ENCODE assay signal across 21 mouse cellular contexts in the genomic region with DNA sequence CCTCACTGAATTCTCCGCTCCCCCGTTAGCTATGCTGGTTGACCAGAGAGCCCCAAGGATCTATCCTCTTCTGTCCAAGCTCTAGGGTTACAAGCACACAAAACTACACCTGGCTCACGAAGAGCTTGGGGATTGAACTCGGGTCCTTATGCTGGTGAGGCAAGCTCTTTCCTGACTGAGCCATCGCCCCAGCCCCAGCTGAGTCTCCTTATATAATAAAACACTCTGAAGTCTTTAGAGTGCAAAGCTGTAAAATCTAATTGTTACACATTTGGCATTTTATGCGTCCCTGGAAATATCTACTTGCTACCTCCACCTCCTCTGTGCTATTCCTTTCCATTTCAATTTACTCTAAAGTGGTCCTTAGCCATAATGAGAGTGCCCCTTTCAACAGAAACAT.
DNase-seq lines count a peak whose midpoint lies in the region; ATAC-seq lines count a peak whose summit lies in the region.
"Had no signal": no experiment of that assay in that cellular context is flagged by ENCODE, and none has a peak within 500 bp of the region (broad histone marks: within the 10 kb centered on the region; RNA-seq: fewer than 3 reads in every experiment).

No protein-coding gene starts in this region.

- H3K4me3 ChIP-seq in limb, embryonic 13.5 days, result no peak overlapping the region
- no peak overlapping the region for H3K4me3 ChIP-seq in limb, embryonic 10.5 days
- no peak overlapping the region for H3K4me3 ChIP-seq in neural tube, embryonic 13.5 days
- H3K4me3 ChIP-seq in neural tube, embryonic 15.5 days (replicated peaks), result no peak overlapping the region
- H3K4me3 ChIP-seq: embryonic facial prominence, embryonic 10.5 days; embryonic facial prominence, embryonic 12.5 days; forebrain, embryonic 13.5 days; forebrain, embryonic 15.5 days had no signal

- WGBS in limb, embryonic 13.5 days, result 47% methylated on average over 6 of the region's 6 CpGs
- 79% methylated on average over 6 of the region's 6 CpGs for WGBS in limb, embryonic 10.5 days
- 55% methylated on average over 6 of the region's 6 CpGs for WGBS in neural tube, embryonic 13.5 days
- WGBS in neural tube, embryonic 15.5 days, result 58% methylated on average over 6 of the region's 6 CpGs

- H3K4me2 ChIP-seq in limb, embryonic 13.5 days (replicated peaks), result no peak overlapping the region
- no peak overlapping the region for H3K4me2 ChIP-seq in neural tube, embryonic 13.5 days
- H3K4me2 ChIP-seq in neural tube, embryonic 15.5 days, result no peak overlapping the region
- H3K4me2 ChIP-seq: embryonic facial prominence, embryonic 12.5 days; forebrain, embryonic 13.5 days; forebrain, embryonic 15.5 days had no signal

- peak; percentile 64 for DNase-seq in heart, adult 11 months
- DNase-seq in heart, adult 9 months (ENCODE audit: low spot score in 2 of 2), result no peak
- no peak for DNase-seq in limb, embryonic 10.5 days (ENCODE audit: low spot score)
- DNase-seq in neural tube, embryonic 10.5 days (ENCODE audit: extremely low spot score, low spot score), result no peak
- no peak for DNase-seq in right cerebral cortex, postnatal 10 days (ENCODE audit: low spot score in 2 of 2)
- DNase-seq: adrenal gland, adult 2 months; adrenal gland, postnatal 10 days; adrenal gland, postnatal 25 days; cerebellum, adult 11 months; cerebellum, adult 18-20 months; cerebellum, adult 8-10 months; cerebellum, adult 9-11 months; cerebellum, postnatal 14 days; cerebellum, postnatal 36 days had no signal

- peaks cover 10% of the 10 kb centered on the region for H3K4me1 ChIP-seq in limb, embryonic 13.5 days
- H3K4me1 ChIP-seq in limb, embryonic 10.5 days, result peaks cover 18% of the 10 kb centered on the region
- H3K4me1 ChIP-seq in neural tube, embryonic 13.5 days (replicated peaks), result peaks cover 55% of the 10 kb centered on the region
- peaks cover 36% of the 10 kb centered on the region for H3K4me1 ChIP-seq in neural tube, embryonic 15.5 days
- H3K4me1 ChIP-seq: embryonic facial prominence, embryonic 12.5 days had no signal

- no peaks in the 10 kb centered on the region for H3K27me3 ChIP-seq in limb, embryonic 13.5 days
- no peaks in the 10 kb centered on the region for H3K27me3 ChIP-seq in limb, embryonic 10.5 days (ENCODE audit: low read depth, poor library complexity, severe bottlenecking)
- no peaks in the 10 kb centered on the region for H3K27me3 ChIP-seq in neural tube, embryonic 13.5 days
- H3K27me3 ChIP-seq in neural tube, embryonic 15.5 days (replicated peaks), result no peaks in the 10 kb centered on the region
- H3K27me3 ChIP-seq: embryonic facial prominence, embryonic 12.5 days had no signal

- no peak overlapping the region for H3K27ac ChIP-seq in limb, embryonic 13.5 days
- H3K27ac ChIP-seq in limb, embryonic 10.5 days, result no peak overlapping the region
- H3K27ac ChIP-seq in neural tube, embryonic 13.5 days (replicated peaks), result peak overlapping the region; percentile 50
- 0 out of 2 replicates have a peak overlapping the region, but pooled peaks have one; percentile 15 for H3K27ac ChIP-seq in neural tube, embryonic 15.5 days (replicated peaks)
- H3K27ac ChIP-seq: embryonic facial prominence, embryonic 10.5 days; embryonic facial prominence, embryonic 12.5 days; forebrain, embryonic 13.5 days; forebrain, embryonic 15.5 days had no signal

- no peaks in the 10 kb centered on the region for H3K9me3 ChIP-seq in limb, embryonic 13.5 days
- H3K9me3 ChIP-seq in limb, embryonic 10.5 days (replicated peaks), result no peaks in the 10 kb centered on the region
- no peaks in the 10 kb centered on the region for H3K9me3 ChIP-seq in neural tube, embryonic 13.5 days
- H3K9me3 ChIP-seq in neural tube, embryonic 15.5 days (replicated peaks), result no peaks in the 10 kb centered on the region
- H3K9me3 ChIP-seq: embryonic facial prominence, embryonic 10.5 days; embryonic facial prominence, embryonic 12.5 days; forebrain, embryonic 13.5 days; forebrain, embryonic 15.5 days had no signal

- no peak overlapping the region for H3K9ac ChIP-seq in limb, embryonic 13.5 days
- H3K9ac ChIP-seq in neural tube, embryonic 13.5 days, result no peak overlapping the region
- no peak overlapping the region for H3K9ac ChIP-seq in neural tube, embryonic 15.5 days (replicated peaks)
- H3K9ac ChIP-seq: embryonic facial prominence, embryonic 12.5 days; forebrain, embryonic 13.5 days; forebrain, embryonic 15.5 days had no signal

- peak; percentile 24; the same call in 1 of the 2 replicates for ATAC-seq in limb, embryonic 13.5 days (ENCODE audit: low FRiP score, low read depth)
- ATAC-seq in neural tube, embryonic 13.5 days (ENCODE audit: low read depth), result no peak
- peak; percentile 46; the same call in 1 of the 2 replicates for ATAC-seq in neural tube, embryonic 15.5 days (ENCODE audit: low FRiP score)
- ATAC-seq: forebrain, embryonic 13.5 days; forebrain, embryonic 15.5 days had no signal

- no peaks in the 10 kb centered on the region for H3K36me3 ChIP-seq in limb, embryonic 13.5 days
- no peaks in the 10 kb centered on the region for H3K36me3 ChIP-seq in limb, embryonic 10.5 days
- H3K36me3 ChIP-seq in neural tube, embryonic 13.5 days, result no peaks in the 10 kb centered on the region
- H3K36me3 ChIP-seq in neural tube, embryonic 15.5 days, result no peaks in the 10 kb centered on the region
- H3K36me3 ChIP-seq: embryonic facial prominence, embryonic 10.5 days; embryonic facial prominence, embryonic 12.5 days; forebrain, embryonic 15.5 days had no signal

Comparison
In these comparisons a context has a peak if more than half of its experiments do, and no peak if none do; other contexts are left out.
1. H3K27ac ChIP-seq: peak in neural tube, embryonic 13.5 days (single experiment) and neural tube, embryonic 15.5 days (single experiment); none in limb, embryonic 13.5 days (single experiment) and limb, embryonic 10.5 days (single experiment).